Mouse (Mus musculus) lung, postnatal 0 days (tissue): ENCODE measurements around the gene Tmprss9.

ENCODE experiments used
- CTCF ChIP-seq: IDR thresholded peaks from 2 replicates; pipeline ENCODE4 v1.5.1; 2016; ENCODE audit warnings: antibody characterized with exemption, mild to moderate bottlenecking
- EP300 ChIP-seq: IDR thresholded peaks from 2 replicates; pipeline ENCODE4 v1.6.1; 2016; ENCODE audit warnings: antibody characterized with exemption, mild to moderate bottlenecking, control low read depth

DNA sequence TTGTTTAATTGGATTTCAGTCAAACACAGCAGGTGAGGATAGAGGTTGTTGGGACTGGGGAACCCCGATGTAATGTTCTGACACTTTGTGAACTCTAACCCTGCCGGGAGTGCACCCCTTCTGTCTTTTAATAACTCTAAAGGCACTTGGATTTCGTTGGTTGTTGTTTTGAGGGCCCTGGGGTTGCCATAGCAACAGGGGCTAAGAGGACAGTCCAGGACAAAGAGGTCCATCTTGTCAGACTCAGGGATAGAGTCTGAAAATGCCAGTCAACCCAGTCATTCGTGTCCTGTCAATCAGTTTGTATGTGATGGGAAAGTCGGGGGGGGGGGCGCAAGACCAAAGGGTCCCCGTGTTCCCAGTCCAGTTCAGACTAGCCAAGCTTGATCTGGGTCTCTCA lies 38.8 kb upstream of the Tmprss9 start:
- TF ChIP-seq EP300 (no peak), CTCF (no peak)
